Mouse (Mus musculus) liver, adult 10 weeks (tissue): ENCODE results near the gene Slc25a12. TPM values are rescaled to one million over a fixed set of nuclear protein-coding genes. Genes with fewer than 3 reads are reported as not detected.

Experiments used
- polyA plus RNA-seq: library from polyadenylated mRNA; stranded (reverse); fragments of 350-450 nt; fragmentation: Illumina TruSeq; extraction: RNeasy Lipid Tissue Mini Kit (QIAGEN cat#74804); gene quantifications from one replicate; pipeline ENCODE4 v1.2.3, GENCODE M21; 2014; ENCODE audit warnings: low read depth, low replicate concordance

Slc25a12 gene
- 3.6 TPM for polyA plus RNA-seq

DNA sequence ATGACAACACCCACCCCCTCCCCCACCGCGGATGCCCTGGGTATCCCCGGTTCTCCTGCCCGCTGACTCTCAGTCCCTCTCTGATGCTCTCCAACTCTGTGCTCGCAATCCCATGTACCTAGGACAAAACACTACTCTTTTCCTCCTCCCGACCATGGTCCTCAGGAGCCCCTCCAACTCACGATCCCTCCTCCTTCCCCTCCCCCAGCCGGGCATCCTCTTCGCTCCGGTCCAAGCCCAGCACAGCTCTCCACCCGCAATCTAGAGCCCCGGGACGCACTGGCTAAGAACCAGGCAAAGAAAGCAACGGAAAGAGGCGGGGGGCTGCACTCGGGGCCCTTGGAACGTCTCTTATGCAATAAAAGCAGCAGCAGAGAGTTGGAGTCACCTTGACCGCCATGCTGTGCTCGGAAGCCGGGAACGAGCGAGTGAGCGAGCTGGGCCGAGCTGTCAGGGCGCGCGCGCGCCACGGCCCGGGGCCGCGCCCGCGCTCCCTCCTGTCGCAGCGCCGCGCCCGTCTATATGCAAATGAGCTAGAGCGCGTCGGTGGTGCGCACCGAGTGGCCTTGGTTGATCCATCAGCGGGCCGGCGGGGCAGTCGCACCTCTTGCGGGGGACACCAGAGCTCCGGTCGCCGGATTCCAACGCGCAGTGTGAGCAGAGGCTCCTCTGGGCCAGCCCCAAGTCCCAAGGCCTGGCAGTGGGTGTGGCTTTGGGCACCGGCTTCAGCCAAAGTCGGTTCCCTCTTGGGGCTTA is at the start of gene Slc25a12:
Gene Slc25a12 (minus strand): TSS at position 625 of the 756 bp plus-strand sequence.

DNA sequence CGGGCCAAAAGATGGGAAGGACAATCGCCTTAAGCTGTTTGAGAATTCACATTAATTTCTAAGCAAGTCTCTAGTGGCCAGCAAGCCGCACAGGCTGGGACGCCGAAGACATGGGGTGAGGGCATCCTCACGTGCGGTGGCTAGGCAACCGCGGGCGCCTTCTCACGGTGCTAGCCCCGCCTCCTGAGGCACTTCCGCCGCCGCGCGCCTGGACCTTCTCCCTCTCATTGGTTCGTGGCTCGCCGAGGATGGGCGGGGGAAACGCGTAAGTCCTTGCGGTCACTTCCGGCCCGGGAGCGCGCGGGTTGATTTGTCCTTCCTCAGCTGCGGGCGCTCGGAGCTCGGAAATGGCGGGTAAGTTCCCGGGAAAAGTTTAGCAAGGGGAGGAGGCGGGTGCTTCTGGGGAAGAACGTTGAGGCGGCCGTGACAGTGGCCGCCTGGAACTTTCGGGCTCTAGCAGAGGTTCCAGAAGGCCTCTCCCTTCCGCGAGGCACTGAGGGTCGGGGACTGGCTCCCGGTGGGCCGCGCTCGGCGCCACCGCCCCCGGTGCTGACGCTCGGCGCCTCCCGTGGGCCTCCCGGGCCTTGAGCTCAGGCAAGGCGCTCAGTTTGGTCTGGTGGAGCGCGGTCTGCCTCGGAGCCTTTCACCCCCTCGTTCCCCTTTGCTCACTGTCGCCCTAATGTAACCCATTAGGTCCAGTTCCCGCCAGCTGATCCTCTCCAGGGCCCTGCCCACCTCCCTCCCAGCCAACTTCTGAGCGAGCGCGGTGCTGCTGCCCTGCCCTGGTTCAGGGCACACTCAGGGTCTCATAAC is 21.6 kb upstream of the Slc25a12 start, which contains the start of gene Hat1:
Gene Hat1 (plus strand): TSS at position 8 of the 813 bp plus-strand sequence.

Other genes starting within 250 kb of the Slc25a12 start
- gene Cybrd1, start 249.8 kb downstream of the Slc25a12 start, polyA plus RNA-seq = 0.26 TPM
- 70.4 TPM for gene Dync1i2, start 156.0 kb downstream of the Slc25a12 start, polyA plus RNA-seq
- 27.5 TPM for gene Hat1, start 21.2 kb upstream of the Slc25a12 start, polyA plus RNA-seq
- 32.3 TPM for gene Metap1d, start 85.5 kb upstream of the Slc25a12 start, polyA plus RNA-seq
- gene Dlx1, start 160.4 kb upstream of the Slc25a12 start, polyA plus RNA-seq = not detected
- not detected for gene Dlx2, start 179.0 kb upstream of the Slc25a12 start, polyA plus RNA-seq